Mouse (Mus musculus): ENCODE data around the gene Mas1. TPM values are rescaled to one million over a fixed set of nuclear protein-coding genes. Genes with fewer than 3 reads are reported as not detected.

Gene Mas1
- total RNA-seq, 2 experiments from 2014 or later = not detected

DNA sequence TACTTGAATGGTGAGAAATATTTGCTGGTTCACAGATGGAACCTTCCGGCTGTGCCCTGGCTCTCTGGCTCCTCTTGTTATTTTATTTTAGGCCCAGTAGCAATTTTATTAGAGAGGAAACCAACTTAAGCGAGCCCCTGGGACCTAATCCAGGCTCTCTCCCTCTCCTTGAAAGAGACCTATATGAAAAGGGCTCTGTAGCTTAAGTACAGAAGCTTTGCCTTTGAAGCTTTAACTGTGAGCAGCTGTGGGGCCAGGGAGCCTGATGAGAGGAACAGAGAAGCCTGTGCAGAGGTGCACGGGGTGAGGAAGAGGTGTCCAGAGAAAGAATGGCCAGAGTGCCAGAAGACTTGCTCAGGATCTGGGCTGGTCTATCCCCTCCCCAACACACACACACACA, 33.1 kb downstream of the Mas1 start:
- ATAC-seq (replicated peaks; ENCODE audit: low FRiP score, poor library complexity, severe bottlenecking) = no peak

DNA sequence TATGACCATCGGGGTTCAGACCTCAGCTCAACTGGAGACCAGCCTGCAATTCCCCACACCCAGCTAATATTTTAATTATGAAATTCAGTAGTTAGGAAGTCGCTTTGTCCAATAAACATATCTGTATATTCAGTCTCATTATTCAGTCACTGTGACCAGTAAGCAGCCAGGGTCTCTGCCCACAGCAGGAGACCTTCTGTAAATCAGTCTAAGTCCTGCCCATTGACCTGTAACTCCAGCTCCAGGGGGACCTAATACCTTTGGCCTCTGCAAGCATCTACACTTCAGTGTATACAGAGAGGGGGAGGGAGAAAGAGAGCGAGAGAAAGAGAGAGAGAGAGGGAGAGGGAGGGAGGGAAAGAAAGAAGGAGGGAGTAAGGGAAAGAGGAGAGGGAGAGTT, 33.6 kb downstream of the Mas1 start:
- no peak for ATAC-seq (replicated peaks; ENCODE audit: low FRiP score, poor library complexity, severe bottlenecking)

DNA sequence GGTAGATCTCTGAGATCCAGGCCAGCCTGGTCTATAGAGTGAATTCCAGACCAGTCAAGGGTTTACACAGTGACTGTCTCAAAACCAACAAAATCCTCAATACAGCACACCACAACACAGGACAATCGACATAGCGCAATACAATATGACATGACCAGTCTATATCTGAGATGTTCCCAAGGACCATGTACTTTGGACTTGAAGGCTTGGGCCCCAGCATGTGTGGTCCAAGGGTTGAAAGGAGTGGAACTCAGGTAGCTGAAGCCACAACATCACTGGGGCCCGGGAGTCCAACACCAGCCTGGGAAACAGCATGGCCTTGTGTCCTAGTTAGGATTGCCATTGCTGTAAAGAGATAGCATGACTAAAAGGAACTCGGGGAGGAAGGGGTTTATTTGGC, 35.3 kb downstream of the Mas1 start:
- ATAC-seq (replicated peaks; ENCODE audit: low FRiP score, poor library complexity, severe bottlenecking) = no peak

DNA sequence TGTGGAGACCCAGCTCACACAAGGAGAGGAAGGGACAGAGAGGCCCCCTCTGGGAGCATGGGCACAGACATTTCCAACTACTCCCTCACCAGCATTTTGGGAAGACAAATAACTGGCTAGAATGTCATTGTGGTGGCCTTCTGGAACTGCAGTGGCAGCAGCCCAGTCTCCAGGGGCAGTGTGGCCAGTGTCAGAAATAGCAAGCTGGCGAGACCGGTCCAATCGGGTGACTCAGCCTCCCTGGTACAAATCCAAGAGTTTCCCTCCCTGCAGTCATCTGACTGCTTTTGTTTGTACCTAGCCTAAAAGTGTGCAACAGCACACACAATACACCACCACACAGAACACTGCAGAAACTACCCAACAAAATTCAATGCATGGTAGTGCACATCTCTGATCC, 35.7 kb downstream of the Mas1 start:
- no peak for ATAC-seq (replicated peaks; ENCODE audit: low FRiP score, poor library complexity, severe bottlenecking)

GRCm38 (mm10) chr17:12830351-12830750, 37.6 kb downstream of the Mas1 start:
- ATAC-seq (replicated peaks; ENCODE audit: low FRiP score, poor library complexity, severe bottlenecking) = no peak

DNA sequence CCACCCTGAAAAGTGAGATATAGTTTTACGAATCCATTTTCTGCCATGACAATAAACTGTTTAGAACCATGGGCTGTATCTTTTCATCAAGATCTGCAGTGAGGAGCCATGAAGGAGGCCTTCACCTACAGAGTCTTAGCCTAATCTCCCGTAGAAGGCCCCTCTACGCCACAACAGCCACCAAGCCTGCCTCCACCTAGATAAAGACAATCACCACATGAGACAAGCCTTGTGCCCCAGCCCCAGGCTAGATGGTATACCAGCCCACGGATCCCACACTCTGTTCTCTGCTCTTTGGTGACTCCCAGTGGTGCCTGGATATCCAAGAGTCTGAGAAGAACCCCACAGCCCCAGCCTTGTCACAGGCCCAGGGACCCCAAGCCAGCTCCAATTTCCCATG, 52.1 kb downstream of the Mas1 start:
- ATAC-seq (replicated peaks; ENCODE audit: low FRiP score, poor library complexity, severe bottlenecking) = no peak

- ATAC-seq (replicated peaks; ENCODE audit: low FRiP score, poor library complexity, severe bottlenecking) = no peak
Observed at GRCm38 (mm10) chr17:12814502-12814901, 53.4 kb downstream of the Mas1 start.

- no peak for ATAC-seq (replicated peaks; ENCODE audit: low FRiP score, poor library complexity, severe bottlenecking)
Observed at GRCm38 (mm10) chr17:12810973-12811303, 57.0 kb downstream of the Mas1 start.

- 0 out of 2 replicates have a peak, but pooled peaks have one; percentile 64 for ATAC-seq (replicated peaks; ENCODE audit: low FRiP score, poor library complexity, severe bottlenecking)
Observed at GRCm38 (mm10) chr17:12810103-12810972, 57.6 kb downstream of the Mas1 start.

DNA sequence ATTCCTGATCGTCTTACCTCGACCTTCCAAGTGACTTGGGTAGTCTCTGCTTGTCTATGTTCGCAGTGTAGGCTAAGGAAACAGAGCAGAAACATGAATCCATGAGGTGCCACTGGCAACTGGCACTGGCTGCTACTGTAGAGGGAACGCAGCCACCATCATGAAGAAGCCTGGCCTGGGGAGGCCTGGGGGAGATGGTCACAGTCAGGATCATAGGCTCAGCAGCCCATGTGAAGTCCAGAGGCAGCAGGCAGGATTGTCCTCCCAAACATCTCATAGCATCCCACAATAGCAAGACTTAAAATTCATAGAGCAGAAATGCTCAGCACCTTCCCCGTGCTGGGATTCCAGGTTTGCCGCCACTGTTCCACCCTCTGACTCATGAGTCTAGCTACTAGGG, 59.1 kb downstream of the Mas1 start:
- no peak for ATAC-seq (replicated peaks; ENCODE audit: low FRiP score, poor library complexity, severe bottlenecking)

GRCm38 (mm10) chr17:12804584-12805445, 63.1 kb downstream of the Mas1 start:
- ATAC-seq (replicated peaks; ENCODE audit: low FRiP score, poor library complexity, severe bottlenecking) = no peak

GRCm38 (mm10) chr17:12801861-12802540, 65.9 kb downstream of the Mas1 start:
- no peak for ATAC-seq (replicated peaks; ENCODE audit: low FRiP score, poor library complexity, severe bottlenecking)

DNA sequence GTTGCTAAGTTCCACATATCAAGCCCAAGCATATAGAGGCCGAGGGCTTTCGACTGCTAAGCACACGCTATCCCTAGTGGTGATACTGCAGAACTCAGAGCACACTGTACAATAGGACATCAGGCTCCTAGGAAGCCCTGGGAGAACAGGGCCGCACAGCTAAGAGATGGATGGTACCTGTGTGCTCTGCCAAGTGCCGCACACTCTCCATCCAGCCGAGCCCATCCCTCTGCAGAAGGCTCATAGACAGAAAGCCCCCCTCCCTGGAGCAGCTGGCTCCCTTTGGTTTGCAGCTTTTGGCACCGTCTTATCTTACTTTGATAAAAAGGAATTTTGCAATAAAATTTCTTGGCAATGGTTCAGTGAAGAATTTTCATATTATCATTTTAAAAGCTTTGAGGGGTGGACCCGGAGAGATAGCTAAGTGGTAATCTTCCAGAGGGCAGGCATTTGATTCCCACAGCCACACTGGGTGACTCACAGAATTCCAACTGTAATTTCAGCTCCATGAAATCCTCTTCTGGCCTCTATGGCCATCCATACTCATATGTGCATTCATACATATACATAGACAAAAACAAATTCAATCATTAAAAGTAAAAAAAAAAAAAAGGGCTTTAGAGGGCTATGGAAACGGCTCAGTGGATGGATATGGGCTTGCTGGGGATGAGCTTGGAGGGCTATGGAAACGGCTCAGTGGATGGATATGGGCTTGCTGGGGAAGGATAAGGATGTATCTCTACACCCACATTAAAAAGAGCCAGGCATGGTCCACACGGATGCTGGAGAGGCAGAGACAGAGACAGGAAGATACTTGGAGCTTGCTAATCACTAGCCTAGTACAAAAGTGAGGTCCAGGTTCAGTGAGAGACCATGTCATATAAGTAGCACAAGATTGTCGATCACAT, 68.3 kb downstream of the Mas1 start:
- no peak for ATAC-seq (replicated peaks; ENCODE audit: low FRiP score, poor library complexity, severe bottlenecking)

DNA sequence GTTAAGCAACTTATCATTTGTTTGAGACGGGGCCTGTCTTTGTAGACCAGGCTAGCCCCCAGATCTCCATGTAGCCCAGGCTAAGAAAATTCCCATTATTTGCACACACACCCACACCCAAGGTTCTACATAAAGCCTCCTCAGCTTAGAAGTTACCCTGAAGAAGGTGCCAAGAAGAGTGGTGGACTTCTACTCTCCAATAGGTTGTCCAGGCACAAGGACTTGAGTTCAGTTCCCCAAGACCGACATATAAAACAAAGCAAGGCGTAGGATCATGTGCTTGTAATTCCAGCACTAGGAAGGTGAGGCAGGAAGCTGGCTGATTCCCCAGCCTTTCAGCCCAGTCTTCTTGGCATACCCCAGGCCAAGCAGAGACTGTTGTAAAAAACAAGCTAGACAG, 69.4 kb downstream of the Mas1 start:
- ATAC-seq (replicated peaks; ENCODE audit: low FRiP score, poor library complexity, severe bottlenecking) = no peak

GRCm38 (mm10) chr17:12797427-12798029, 70.4 kb downstream of the Mas1 start:
- ATAC-seq (replicated peaks; ENCODE audit: low FRiP score, poor library complexity, severe bottlenecking) = no peak

DNA sequence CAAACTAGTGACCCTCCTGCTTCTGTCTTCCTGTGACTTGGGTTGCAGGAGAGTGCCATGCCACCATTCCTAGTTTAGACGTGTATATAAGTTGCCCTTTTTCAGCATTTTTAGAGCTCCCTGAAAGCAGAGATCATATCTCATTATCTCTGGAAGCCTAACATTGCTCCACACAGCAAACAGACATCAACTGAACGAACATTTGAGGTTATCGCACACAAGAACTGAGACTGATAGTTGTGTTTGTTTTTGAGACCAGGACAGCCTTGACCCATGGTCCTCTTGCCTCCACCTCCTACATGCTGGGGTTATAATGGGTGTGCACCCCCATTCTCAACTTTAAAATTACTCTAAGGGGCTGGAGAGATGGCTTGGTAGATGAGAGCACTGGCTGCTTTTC, 71.3 kb downstream of the Mas1 start:
- ATAC-seq (replicated peaks; ENCODE audit: low FRiP score, poor library complexity, severe bottlenecking) = no peak

DNA sequence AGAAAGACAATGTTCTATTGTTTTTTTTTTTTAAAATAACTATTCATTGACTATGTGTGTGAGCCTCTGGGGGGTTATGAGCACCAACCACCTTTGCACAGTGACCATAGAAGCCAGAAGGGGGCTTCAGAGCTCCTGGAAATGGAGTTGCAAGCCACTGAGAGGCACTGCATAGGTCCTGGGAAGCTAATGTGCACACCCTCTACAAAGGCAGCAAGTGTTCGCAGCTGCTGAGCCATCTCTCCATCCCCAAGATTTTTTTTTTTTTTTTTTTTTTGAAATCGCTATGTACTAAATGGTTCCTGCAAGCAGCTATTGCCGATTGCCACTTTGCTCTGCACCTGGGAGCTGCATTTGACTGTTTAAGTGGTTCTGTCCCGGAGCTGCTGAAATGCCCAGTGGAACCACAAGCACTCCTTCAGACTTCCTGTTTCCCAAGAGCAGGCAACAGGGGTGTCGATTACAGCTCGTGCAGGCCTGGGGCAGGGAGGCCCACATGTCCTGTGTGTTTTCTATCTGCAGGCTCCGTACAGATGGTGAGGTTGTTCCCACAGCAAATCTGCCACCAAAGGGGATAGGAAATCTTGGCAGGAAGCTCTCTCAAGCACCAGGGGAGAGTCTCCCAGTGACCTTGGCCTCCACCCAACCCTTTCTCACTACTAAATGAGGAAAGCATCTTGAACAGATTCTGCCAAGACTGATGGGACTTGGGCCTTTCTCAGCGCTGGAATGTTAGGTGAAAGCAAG, 74.1 kb downstream of the Mas1 start:
- no peak for ATAC-seq (replicated peaks; ENCODE audit: low FRiP score, poor library complexity, severe bottlenecking)

DNA sequence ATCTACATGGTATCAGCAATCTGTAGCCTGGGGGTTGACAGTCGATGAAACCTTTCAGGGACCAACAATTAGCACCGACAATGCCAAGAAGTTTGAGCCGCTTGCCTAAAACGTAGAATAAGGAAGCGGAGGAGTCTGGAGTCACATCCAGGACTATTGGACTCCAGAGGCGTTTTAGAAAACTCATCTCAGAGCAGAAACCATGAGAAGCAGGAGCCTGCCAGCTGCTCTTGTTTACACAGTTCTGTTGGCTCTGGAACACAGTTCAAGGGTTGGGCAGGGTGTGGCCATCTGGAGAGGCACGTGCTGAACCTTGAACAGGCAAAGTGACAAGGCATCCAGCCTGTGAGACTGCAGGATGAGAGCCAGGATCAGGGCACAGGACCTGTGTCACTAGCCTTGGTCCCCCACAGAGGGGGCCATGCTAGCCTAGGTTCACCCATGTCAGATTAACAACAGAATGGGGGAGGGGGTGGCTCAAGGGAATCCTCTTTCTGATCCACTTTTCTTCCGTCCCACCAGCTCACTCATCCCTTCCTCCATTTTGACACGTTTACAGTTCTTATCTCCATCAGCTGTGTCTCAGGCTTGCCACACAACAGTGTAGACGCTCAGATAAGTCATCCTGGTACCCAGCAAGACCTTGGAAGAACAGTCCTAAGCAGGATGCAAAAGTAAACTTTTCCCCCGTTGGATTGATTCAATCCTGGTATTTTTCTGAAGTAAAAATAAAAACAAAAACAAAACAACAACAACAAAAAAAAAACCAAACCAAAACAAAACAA, 75.3 kb downstream of the Mas1 start:
- ATAC-seq (replicated peaks; ENCODE audit: low FRiP score, poor library complexity, severe bottlenecking) = no peak

All from erythroblast, adult 5-6 weeks (primary cell).